Mouse (Mus musculus): Measurements from ENCODE around the gene Mob3b. TPM values are rescaled to one million over a fixed set of nuclear protein-coding genes. Genes with fewer than 3 reads are reported as not detected.

Mob3b gene
- polyA plus RNA-seq, 1 experiment from 2014 or later = 3.5 TPM

GRCm38 (mm10) chr4:35130411-35130948, 26.8 kb downstream of the Mob3b start:
- 51% methylated on average over 6 of the region's 6 CpGs for WGBS
- Histone ChIP-seq H3K36me3 (no peaks in the 10 kb centered on the region), H3K4me2 (no peak overlapping the region), H3K27me3 (replicated peaks) (no peaks in the 10 kb centered on the region), H3K4me1 (replicated peaks) (peaks cover 8% of the 10 kb centered on the region), H3K27ac (ENCODE audit: poor library complexity, severe bottlenecking) (no peak overlapping the region), H3K9ac (no peak overlapping the region), H3K4me3 (no peak overlapping the region), H3K9me3 (replicated peaks) (no peaks in the 10 kb centered on the region)
- no peak for ATAC-seq (ENCODE audit: insufficient number of reproducible peaks, low FRiP score)

- no peaks in the 10 kb centered on the region for H3K9me3 ChIP-seq (replicated peaks)
- H3K4me2 ChIP-seq = no peak overlapping the region
- no peak overlapping the region for H3K9ac ChIP-seq
- WGBS = 54% methylated on average over 6 of the region's 6 CpGs
- H3K27me3 ChIP-seq (replicated peaks) = no peaks in the 10 kb centered on the region; the same call in 1 of the 2 replicates
- no peaks in the 10 kb centered on the region for H3K36me3 ChIP-seq
- no peak overlapping the region for H3K4me3 ChIP-seq
- no peak for ATAC-seq (ENCODE audit: insufficient number of reproducible peaks, low FRiP score)
- H3K4me1 ChIP-seq (replicated peaks) = peaks cover 12% of the 10 kb centered on the region
- H3K27ac ChIP-seq (ENCODE audit: poor library complexity, severe bottlenecking) = no peak overlapping the region
These were observed 29.5 kb downstream of the Mob3b start for GRCm38 (mm10) chr4:35127759-35128158.

GRCm38 (mm10) chr4:35126776-35127175, 30.5 kb downstream of the Mob3b start:
- H3K9ac ChIP-seq = no peak overlapping the region
- no peak overlapping the region for H3K27ac ChIP-seq (ENCODE audit: poor library complexity, severe bottlenecking)
- H3K4me2 ChIP-seq = no peak overlapping the region
- no peak for ATAC-seq (ENCODE audit: insufficient number of reproducible peaks, low FRiP score)
- 79% methylated on average over 9 of the region's 9 CpGs for WGBS
- no peaks in the 10 kb centered on the region for H3K36me3 ChIP-seq
- H3K4me3 ChIP-seq = no peak overlapping the region
- H3K27me3 ChIP-seq (replicated peaks) = peaks cover 4% of the 10 kb centered on the region; the same call in 1 of the 2 replicates
- H3K4me1 ChIP-seq (replicated peaks) = peaks cover 12% of the 10 kb centered on the region
- H3K9me3 ChIP-seq (replicated peaks) = no peaks in the 10 kb centered on the region

- Histone ChIP-seq H3K4me3 (no peak overlapping the region), H3K9ac (no peak overlapping the region), H3K36me3 (no peaks in the 10 kb centered on the region), H3K27ac (ENCODE audit: poor library complexity, severe bottlenecking) (no peak overlapping the region), H3K4me1 (replicated peaks) (peaks cover 12% of the 10 kb centered on the region), H3K4me2 (peak overlapping the region; percentile 47), H3K9me3 (replicated peaks) (no peaks in the 10 kb centered on the region), H3K27me3 (replicated peaks) (peaks cover 4% of the 10 kb centered on the region; the same call in 1 of the 2 replicates)
- ATAC-seq (ENCODE audit: insufficient number of reproducible peaks, low FRiP score) = no peak
- WGBS = 23% methylated on average over 6 of the region's 6 CpGs
These were observed 31.9 kb downstream of the Mob3b start for GRCm38 (mm10) chr4:35125299-35125777.

- no peak overlapping the region for H3K27ac ChIP-seq (ENCODE audit: poor library complexity, severe bottlenecking)
- H3K4me1 ChIP-seq (replicated peaks) = peaks cover 6% of the 10 kb centered on the region
- no peak overlapping the region for H3K4me2 ChIP-seq
- H3K36me3 ChIP-seq = no peaks in the 10 kb centered on the region
- ATAC-seq (ENCODE audit: insufficient number of reproducible peaks, low FRiP score) = no peak
- no peaks in the 10 kb centered on the region for H3K9me3 ChIP-seq (replicated peaks)
- 78% methylated on average over 11 of the region's 11 CpGs for WGBS
- no peak overlapping the region for H3K9ac ChIP-seq
- no peak overlapping the region for H3K4me3 ChIP-seq
- H3K27me3 ChIP-seq (replicated peaks) = peaks cover 4% of the 10 kb centered on the region; the same call in 1 of the 2 replicates
These were observed 33.3 kb downstream of the Mob3b start for GRCm38 (mm10) chr4:35124027-35124426.

DNA sequence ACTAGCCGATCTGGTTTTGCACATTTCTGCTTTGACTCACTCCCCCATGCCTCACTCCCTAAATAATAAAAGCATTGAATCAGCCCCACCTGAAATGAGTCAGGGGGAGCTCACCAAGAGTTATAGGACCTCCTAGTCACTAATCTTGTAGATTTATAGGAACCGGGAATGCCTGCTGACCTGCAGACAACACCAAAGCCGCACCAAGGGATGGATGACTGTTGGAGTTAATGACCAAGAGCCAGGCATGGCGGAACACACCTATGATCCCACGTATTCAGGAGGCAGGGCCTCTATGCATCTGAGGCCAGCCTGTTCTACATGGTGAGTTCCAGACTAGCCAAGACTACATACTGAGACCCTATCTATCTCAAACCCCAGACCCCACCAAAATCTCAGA, 34.2 kb downstream of the Mob3b start:
- 72% methylated on average over 5 of the region's 5 CpGs for WGBS
- Histone ChIP-seq H3K36me3 (no peaks in the 10 kb centered on the region), H3K9me3 (replicated peaks) (no peaks in the 10 kb centered on the region), H3K27ac (ENCODE audit: poor library complexity, severe bottlenecking) (no peak overlapping the region), H3K4me3 (no peak overlapping the region), H3K27me3 (replicated peaks) (peaks cover 4% of the 10 kb centered on the region; the same call in 1 of the 2 replicates), H3K9ac (no peak overlapping the region), H3K4me1 (replicated peaks) (peaks cover 6% of the 10 kb centered on the region), H3K4me2 (no peak overlapping the region)
- no peak for ATAC-seq (ENCODE audit: insufficient number of reproducible peaks, low FRiP score)

GRCm38 (mm10) chr4:35121060-35121459, 36.2 kb downstream of the Mob3b start:
- WGBS = 60% methylated on average over 12 of the region's 12 CpGs
- no peaks in the 10 kb centered on the region for H3K9me3 ChIP-seq (replicated peaks)
- H3K4me1 ChIP-seq (replicated peaks) = peaks cover 6% of the 10 kb centered on the region
- ATAC-seq (ENCODE audit: insufficient number of reproducible peaks, low FRiP score) = no peak
- no peak overlapping the region for H3K27ac ChIP-seq (ENCODE audit: poor library complexity, severe bottlenecking)
- no peak overlapping the region for H3K9ac ChIP-seq
- H3K4me2 ChIP-seq = no peak overlapping the region
- H3K36me3 ChIP-seq = no peaks in the 10 kb centered on the region
- H3K4me3 ChIP-seq = no peak overlapping the region
- peaks cover 4% of the 10 kb centered on the region; the same call in 1 of the 2 replicates for H3K27me3 ChIP-seq (replicated peaks)

DNA sequence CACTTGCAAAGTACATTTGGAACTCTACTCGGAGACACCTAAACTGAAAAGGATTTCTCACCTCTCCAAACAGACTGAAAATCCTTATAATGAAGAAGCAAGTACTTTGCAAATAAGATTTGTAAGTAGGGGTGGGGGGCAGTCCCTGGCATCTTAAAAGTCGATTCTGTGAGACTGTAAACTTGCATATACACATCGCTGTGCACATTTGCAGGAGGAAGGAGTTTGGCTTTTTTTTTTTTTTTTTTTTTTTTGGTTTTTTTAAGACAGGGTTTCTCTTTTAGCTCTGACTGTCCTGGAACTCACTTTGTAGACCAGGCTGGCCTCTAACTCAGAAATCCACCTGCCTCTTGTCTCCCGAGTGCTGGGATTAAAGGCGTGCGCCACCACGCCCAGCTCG, 36.7 kb downstream of the Mob3b start:
- H3K27me3 ChIP-seq (replicated peaks) = peaks cover 4% of the 10 kb centered on the region; the same call in 1 of the 2 replicates
- H3K4me3 ChIP-seq = no peak overlapping the region
- H3K27ac ChIP-seq (ENCODE audit: poor library complexity, severe bottlenecking) = no peak overlapping the region
- no peak overlapping the region for H3K9ac ChIP-seq
- no peak overlapping the region for H3K4me2 ChIP-seq
- H3K4me1 ChIP-seq (replicated peaks) = peaks cover 5% of the 10 kb centered on the region
- H3K9me3 ChIP-seq (replicated peaks) = no peaks in the 10 kb centered on the region
- WGBS = 88% methylated on average over 8 of the region's 8 CpGs
- H3K36me3 ChIP-seq = no peaks in the 10 kb centered on the region
- ATAC-seq (ENCODE audit: insufficient number of reproducible peaks, low FRiP score) = no peak

DNA sequence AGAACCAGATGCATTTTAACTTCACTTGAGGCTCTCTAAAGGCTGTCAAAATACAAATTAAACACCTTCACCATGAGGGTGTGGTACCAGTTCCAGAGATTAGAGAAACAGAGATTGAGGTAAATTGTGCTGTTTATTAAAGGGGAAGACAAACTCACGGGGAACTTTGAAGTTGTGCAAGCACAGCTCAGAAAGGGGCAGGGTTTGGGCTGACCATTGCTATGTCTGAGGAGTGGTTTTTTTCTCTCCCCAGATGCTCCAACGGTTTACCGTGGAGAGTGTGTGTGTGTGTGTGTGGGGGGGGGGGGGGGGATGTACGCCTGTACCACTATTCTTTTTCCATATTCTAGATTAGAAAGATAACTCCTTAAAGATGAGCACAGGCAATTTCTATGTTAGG, 37.1 kb downstream of the Mob3b start:
- Histone ChIP-seq H3K4me3 (no peak overlapping the region), H3K36me3 (no peaks in the 10 kb centered on the region), H3K27me3 (replicated peaks) (peaks cover 4% of the 10 kb centered on the region; the same call in 1 of the 2 replicates), H3K4me2 (no peak overlapping the region), H3K9me3 (replicated peaks) (no peaks in the 10 kb centered on the region), H3K9ac (no peak overlapping the region), H3K4me1 (replicated peaks) (peaks cover 1% of the 10 kb centered on the region), H3K27ac (ENCODE audit: poor library complexity, severe bottlenecking) (no peak overlapping the region)
- no peak for ATAC-seq (ENCODE audit: insufficient number of reproducible peaks, low FRiP score)
- 58% methylated on average over 4 of the region's 4 CpGs for WGBS

DNA sequence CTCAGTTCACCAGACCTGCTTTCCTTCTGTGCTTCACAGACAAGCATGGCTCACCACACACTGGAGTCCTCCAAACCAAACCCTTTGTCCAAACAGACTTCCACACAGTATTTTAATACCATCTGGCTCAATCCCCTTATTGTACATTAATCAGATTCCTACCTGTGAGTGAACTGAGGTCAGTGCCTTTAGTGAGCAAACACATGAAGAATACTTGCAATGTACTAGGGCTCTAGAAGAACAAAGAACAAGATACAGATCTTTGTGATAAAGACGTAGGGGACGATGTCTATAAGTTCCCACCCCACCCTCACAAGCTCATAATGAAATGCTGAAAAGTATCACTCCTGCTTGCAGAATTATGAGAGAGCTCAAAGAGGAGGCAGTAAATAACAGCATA, 38.4 kb downstream of the Mob3b start:
- no peak for ATAC-seq (ENCODE audit: insufficient number of reproducible peaks, low FRiP score)
- Histone ChIP-seq H3K36me3 (no peaks in the 10 kb centered on the region), H3K4me1 (replicated peaks) (peaks cover 4% of the 10 kb centered on the region; the same call in 1 of the 2 replicates), H3K27me3 (replicated peaks) (peaks cover 4% of the 10 kb centered on the region; the same call in 1 of the 2 replicates), H3K4me2 (no peak overlapping the region), H3K9me3 (replicated peaks) (no peaks in the 10 kb centered on the region), H3K9ac (no peak overlapping the region), H3K4me3 (no peak overlapping the region), H3K27ac (ENCODE audit: poor library complexity, severe bottlenecking) (no peak overlapping the region)
- 69% methylated on average over 2 of the region's 2 CpGs for WGBS

GRCm38 (mm10) chr4:35117144-35117543, 40.1 kb downstream of the Mob3b start:
- WGBS = 85% methylated on average over 3 of the region's 3 CpGs
- ATAC-seq (ENCODE audit: insufficient number of reproducible peaks, low FRiP score) = no peak

GRCm38 (mm10) chr4:35115933-35116332, 41.4 kb downstream of the Mob3b start:
- Histone ChIP-seq H3K36me3 (no peaks in the 10 kb centered on the region), H3K9ac (no peak overlapping the region), H3K4me2 (no peak overlapping the region), H3K4me3 (no peak overlapping the region), H3K9me3 (replicated peaks) (no peaks in the 10 kb centered on the region), H3K27ac (ENCODE audit: poor library complexity, severe bottlenecking) (no peak overlapping the region), H3K27me3 (replicated peaks) (no peaks in the 10 kb centered on the region), H3K4me1 (replicated peaks) (peaks cover 12% of the 10 kb centered on the region)
- no peak for ATAC-seq (ENCODE audit: insufficient number of reproducible peaks, low FRiP score)
- 58% methylated on average over 6 of the region's 6 CpGs for WGBS

More at GRCm38 (mm10) chr4:35117144-35117543, 40.1 kb downstream of the Mob3b start:
- H3K36me3 ChIP-seq = no peaks in the 10 kb centered on the region
- no peak overlapping the region for H3K27ac ChIP-seq (ENCODE audit: poor library complexity, severe bottlenecking)
- H3K27me3 ChIP-seq (replicated peaks) = no peaks in the 10 kb centered on the region; the same call in 1 of the 2 replicates
- no peak overlapping the region for H3K4me2 ChIP-seq
- no peak overlapping the region for H3K4me3 ChIP-seq
- H3K9ac ChIP-seq = no peak overlapping the region
- no peaks in the 10 kb centered on the region for H3K9me3 ChIP-seq (replicated peaks)
- H3K4me1 ChIP-seq (replicated peaks) = peaks cover 12% of the 10 kb centered on the region
